Mouse (Mus musculus): Measurements from ENCODE around the gene Sugct. TPM values are rescaled to one million over a fixed set of nuclear protein-coding genes. Genes with fewer than 3 reads are reported as not detected.

Gene Sugct
- total and polyA plus RNA-seq, 2 experiments from 2014 or later: 1.4 to 2.1 TPM

- no peak for DNase-seq
- no peak overlapping the region for H3K4me2 ChIP-seq (ENCODE audit: low read depth)
- H3K9ac ChIP-seq: no peak overlapping the region
- no peaks in the 10 kb centered on the region for H3K9me3 ChIP-seq (ENCODE audit: low read length)
- no peaks in the 10 kb centered on the region for H3K36me3 ChIP-seq (ENCODE audit: insufficient read depth)
- no peak for TF ChIP-seq CTCF (IDR thresholded peaks at IDR 0.05; ENCODE audit: low read depth)
- no peaks in the 10 kb centered on the region for H3K27me3 ChIP-seq (ENCODE audit: insufficient read depth, low read length)
- no peak overlapping the region for H3K4me3 ChIP-seq (ENCODE audit: low read depth, low read length)
- no peaks in the 10 kb centered on the region for H3K4me1 ChIP-seq (ENCODE audit: insufficient read depth)
- ATAC-seq: no peak
- 79% methylated on average over 3 of the region's 3 CpGs for WGBS
- no peak overlapping the region for H3K27ac ChIP-seq (ENCODE audit: low read depth, low read length)
Observed at GRCm38 (mm10) chr13:17604670-17605069, 90.7 kb downstream of the Sugct start.

GRCm38 (mm10) chr13:17603756-17604155 lies 91.6 kb downstream of the Sugct start:
- no peak overlapping the region for H3K27ac ChIP-seq (ENCODE audit: low read depth, low read length)
- H3K9me3 ChIP-seq (ENCODE audit: low read length): no peaks in the 10 kb centered on the region
- H3K9ac ChIP-seq: no peak overlapping the region
- no peak for DNase-seq
- no peaks in the 10 kb centered on the region for H3K4me1 ChIP-seq (ENCODE audit: insufficient read depth)
- H3K27me3 ChIP-seq (ENCODE audit: insufficient read depth, low read length): no peaks in the 10 kb centered on the region
- 98% methylated on average over 5 of the region's 5 CpGs for WGBS
- no peaks in the 10 kb centered on the region for H3K36me3 ChIP-seq (ENCODE audit: insufficient read depth)
- no peak for TF ChIP-seq CTCF (IDR thresholded peaks at IDR 0.05; ENCODE audit: low read depth)
- no peak for ATAC-seq
- no peak overlapping the region for H3K4me3 ChIP-seq (ENCODE audit: low read depth, low read length)
- H3K4me2 ChIP-seq (ENCODE audit: low read depth): no peak overlapping the region

DNA sequence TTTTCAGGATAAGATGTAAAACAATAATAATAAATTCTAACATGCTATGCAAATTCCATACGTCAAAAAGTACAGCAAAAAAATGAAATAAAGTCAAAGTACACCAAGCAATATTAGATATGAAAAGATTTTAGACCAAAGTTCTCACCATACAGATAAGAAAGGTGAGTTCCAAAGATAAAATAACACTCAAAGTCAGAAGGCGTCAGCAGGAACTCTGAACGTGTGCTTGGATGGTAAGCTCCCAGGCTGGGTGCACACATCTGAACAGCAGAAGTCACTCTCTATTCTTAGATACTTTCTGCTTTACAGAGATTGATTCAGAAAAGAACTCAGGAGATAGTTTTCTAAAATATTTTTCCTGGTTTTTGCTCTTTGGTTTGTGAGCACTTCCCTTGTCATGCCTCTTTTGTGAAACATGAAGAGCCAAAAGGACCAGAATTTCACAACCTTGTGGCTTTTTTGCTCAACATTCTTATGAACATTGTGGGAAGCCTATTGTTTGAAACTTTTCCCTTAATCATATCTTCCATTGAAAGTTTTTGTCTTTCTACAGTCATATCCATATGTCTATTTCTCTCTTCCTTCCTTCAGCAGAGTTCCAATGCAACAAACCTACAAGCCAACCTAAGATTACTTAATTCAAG lies 110.0 kb downstream of the Sugct start:
- TF ChIP-seq CTCF (IDR thresholded peaks at IDR 0.05; ENCODE audit: low read depth): no peak
- H3K9me3 ChIP-seq (ENCODE audit: low read length): no peaks in the 10 kb centered on the region
- H3K27me3 ChIP-seq (ENCODE audit: insufficient read depth, low read length): no peaks in the 10 kb centered on the region
- DNase-seq (no peak), ATAC-seq (no peak)
- H3K4me3 ChIP-seq (ENCODE audit: low read depth, low read length): no peak overlapping the region
- H3K9ac ChIP-seq: no peak overlapping the region
- 51% methylated on average over 3 of the region's 3 CpGs for WGBS
- no peak overlapping the region for H3K4me2 ChIP-seq (ENCODE audit: low read depth)
- H3K36me3 ChIP-seq (ENCODE audit: insufficient read depth): no peaks in the 10 kb centered on the region
- no peaks in the 10 kb centered on the region for H3K4me1 ChIP-seq (ENCODE audit: insufficient read depth)
- H3K27ac ChIP-seq (ENCODE audit: low read depth, low read length): no peak overlapping the region

- Histone ChIP-seq H3K9ac (no peak overlapping the region), H3K27me3 (ENCODE audit: insufficient read depth, low read length) (no peaks in the 10 kb centered on the region), H3K27ac (ENCODE audit: low read depth, low read length) (no peak overlapping the region), H3K4me2 (ENCODE audit: low read depth) (no peak overlapping the region), H3K9me3 (ENCODE audit: low read length) (no peaks in the 10 kb centered on the region), H3K36me3 (ENCODE audit: insufficient read depth) (no peaks in the 10 kb centered on the region), H3K4me3 (ENCODE audit: low read depth, low read length) (no peak overlapping the region), H3K4me1 (ENCODE audit: insufficient read depth) (no peaks in the 10 kb centered on the region)
- peak; percentile 53; the same call in 1 of the 2 replicates for ATAC-seq
- DNase-seq: peak; percentile 28
- peak; percentile 71 for TF ChIP-seq CTCF (IDR thresholded peaks at IDR 0.05; ENCODE audit: low read depth)
Observed at GRCm38 (mm10) chr13:17584804-17585203, 110.5 kb downstream of the Sugct start.

DNA sequence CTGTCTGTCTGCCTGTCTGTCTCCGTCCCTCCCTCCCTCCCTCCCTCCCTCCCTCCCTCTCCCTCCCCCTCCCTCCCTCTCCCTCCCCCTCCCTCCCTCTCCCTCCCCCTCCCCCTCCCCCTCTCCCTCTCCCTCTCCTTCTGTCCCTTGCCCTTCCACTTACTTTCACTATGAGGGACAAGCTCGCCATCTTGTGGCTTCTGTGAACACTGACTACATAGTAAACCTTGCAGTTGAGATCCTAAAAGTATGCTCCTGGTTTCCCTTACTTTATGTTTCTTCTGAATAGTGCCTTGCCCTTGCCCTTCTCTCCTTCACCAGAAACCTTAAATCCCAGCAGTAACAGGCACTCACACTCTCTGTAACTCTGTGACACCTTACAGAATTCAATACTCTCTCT lies 113.7 kb downstream of the Sugct start:
- H3K4me3 ChIP-seq (ENCODE audit: low read depth, low read length): no peak overlapping the region
- ATAC-seq (peak; percentile 76), DNase-seq (peak; percentile 57)
- no peak overlapping the region for H3K9ac ChIP-seq
- no peak overlapping the region for H3K4me2 ChIP-seq (ENCODE audit: low read depth)
- WGBS: 18% methylated on average over 2 of the region's 2 CpGs
- no peaks in the 10 kb centered on the region for H3K4me1 ChIP-seq (ENCODE audit: insufficient read depth)
- H3K27me3 ChIP-seq (ENCODE audit: insufficient read depth, low read length): no peaks in the 10 kb centered on the region
- no peaks in the 10 kb centered on the region for H3K36me3 ChIP-seq (ENCODE audit: insufficient read depth)
- TF ChIP-seq CTCF (IDR thresholded peaks at IDR 0.05; ENCODE audit: low read depth): peak; percentile 74
- no peaks in the 10 kb centered on the region for H3K9me3 ChIP-seq (ENCODE audit: low read length)
- H3K27ac ChIP-seq (ENCODE audit: low read depth, low read length): no peak overlapping the region

- Histone ChIP-seq H3K27me3 (ENCODE audit: insufficient read depth, low read length) (no peaks in the 10 kb centered on the region), H3K9me3 (ENCODE audit: low read length) (no peaks in the 10 kb centered on the region), H3K4me2 (ENCODE audit: low read depth) (no peak overlapping the region), H3K27ac (ENCODE audit: low read depth, low read length) (no peak overlapping the region), H3K4me3 (ENCODE audit: low read depth, low read length) (no peak overlapping the region), H3K9ac (no peak overlapping the region), H3K36me3 (ENCODE audit: insufficient read depth) (no peaks in the 10 kb centered on the region), H3K4me1 (ENCODE audit: insufficient read depth) (no peaks in the 10 kb centered on the region)
- 87% methylated on average over 3 of the region's 3 CpGs for WGBS
- ATAC-seq: no peak
- TF ChIP-seq CTCF (IDR thresholded peaks at IDR 0.05; ENCODE audit: low read depth): no peak
- no peak for DNase-seq
Observed at GRCm38 (mm10) chr13:17559357-17559756, 136.0 kb downstream of the Sugct start.

GRCm38 (mm10) chr13:17536341-17536740 lies 159.0 kb downstream of the Sugct start:
- 81% methylated on average over 1 of the region's 1 CpGs for WGBS
- Histone ChIP-seq H3K27ac (ENCODE audit: low read depth, low read length) (no peak overlapping the region), H3K9me3 (ENCODE audit: low read length) (no peaks in the 10 kb centered on the region), H3K4me3 (ENCODE audit: low read depth, low read length) (no peak overlapping the region), H3K4me2 (ENCODE audit: low read depth) (no peak overlapping the region), H3K36me3 (ENCODE audit: insufficient read depth) (no peaks in the 10 kb centered on the region), H3K4me1 (ENCODE audit: insufficient read depth) (no peaks in the 10 kb centered on the region), H3K27me3 (ENCODE audit: insufficient read depth, low read length) (no peaks in the 10 kb centered on the region), H3K9ac (no peak overlapping the region)
- no peak for TF ChIP-seq CTCF (IDR thresholded peaks at IDR 0.05; ENCODE audit: low read depth)
- no peak for DNase-seq
- no peak for ATAC-seq
